Mouse (Mus musculus) left cerebral cortex, adult 2 months (tissue): ENCODE results near the gene Tph1. TPM values are rescaled to one million over a fixed set of nuclear protein-coding genes. Genes with fewer than 3 reads are reported as not detected.
"Not testable (repeated sequence)": the region's sequence is repeated elsewhere in the genome, so short reads cannot be mapped to it uniquely, and the experiment has no call there.

Experiments used
- DNase-seq, 2 experiments: peaks; one replicate each; pipeline ENCODE4 v3.0.0; 2021 to 2022; ENCODE audit warnings: low spot score in 2 of 2, mixed read lengths in 1 of 2; ENCODE audit errors: extremely low spot score in 1 of 2
- H3K27ac ChIP-seq: fragments of 200-600 bp; 2 replicates; pipeline ENCODE4 v1.8.1; 2022
- H3K4me3 ChIP-seq: fragments of 200-600 bp; 2 replicates; pipeline ENCODE4 v1.8.1; 2022
- CTCF ChIP-seq: fragments of 200-600 bp; IDR thresholded peaks from 2 replicates; pipeline ENCODE4 v1.8.1; 2022; ENCODE audit warnings: antibody characterized with exemption, mild to moderate bottlenecking, moderate library complexity
- intact Hi-C: fragments of 180-260 bp; cut with DNase I; formaldehyde crosslinking; loops from one replicate; pipeline ENCODE4 v1.15.1; 2025
- total RNA-seq, 2 experiments: library from RNA; stranded (reverse); gene quantifications; 2 replicates each; pipeline ENCODE4 v1.2.3; 2021

Tph1 gene
- total RNA-seq, 2 experiments from 2014 or later, result not detected

- intact Hi-C loops, result no loop called here
- no peak for TF ChIP-seq CTCF
- Histone ChIP-seq H3K27ac (no peak overlapping the region), H3K4me3 (no peak overlapping the region)
- no peak for DNase-seq
Observed at GRCm38 (mm10) chr7:46680732-46681131, 8.4 kb upstream of the Tph1 start.

GRCm38 (mm10) chr7:46679044-46679443 lies 6.7 kb upstream of the Tph1 start:
- intact Hi-C loops, DNase-seq, H3K4me3 ChIP-seq, H3K27ac ChIP-seq: not testable (repeated sequence)

GRCm38 (mm10) chr7:46678417-46678816 lies 6.1 kb upstream of the Tph1 start:
- H3K4me3 ChIP-seq, result no peak overlapping the region
- no peak overlapping the region for H3K27ac ChIP-seq
- intact Hi-C loops, result no loop called here
- no peak for TF ChIP-seq CTCF
- no peak for DNase-seq

GRCm38 (mm10) chr7:46676808-46677360 lies 4.5 kb upstream of the Tph1 start:
- Histone ChIP-seq H3K27ac (no peak overlapping the region), H3K4me3 (no peak overlapping the region)
- intact Hi-C loops, result no loop called here
- no peak for TF ChIP-seq CTCF
- no peak for DNase-seq

GRCm38 (mm10) chr7:46675886-46676285 lies 3.5 kb upstream of the Tph1 start:
- intact Hi-C loops, result no loop called here
- no peak for DNase-seq
- no peak overlapping the region for H3K4me3 ChIP-seq
- H3K27ac ChIP-seq, result no peak overlapping the region
- TF ChIP-seq CTCF, result no peak

GRCm38 (mm10) chr7:46675061-46675460 lies 2.7 kb upstream of the Tph1 start:
- DNase-seq, result no peak
- intact Hi-C loops, result no loop called here
- Histone ChIP-seq H3K27ac (no peak overlapping the region), H3K4me3 (no peak overlapping the region)
- TF ChIP-seq CTCF, result no peak

- Histone ChIP-seq H3K4me3 (no peak overlapping the region), H3K27ac (no peak overlapping the region)
- intact Hi-C loops, result no loop called here
- no peak for DNase-seq
- TF ChIP-seq CTCF, result no peak
Observed at GRCm38 (mm10) chr7:46667256-46667655, 5.1 kb downstream of the Tph1 start.

GRCm38 (mm10) chr7:46665236-46665635 lies 7.1 kb downstream of the Tph1 start:
- H3K4me3 ChIP-seq, result no peak overlapping the region
- TF ChIP-seq CTCF, result peak; percentile 63
- intact Hi-C loops, result no loop called here
- no peak for DNase-seq
- no peak overlapping the region for H3K27ac ChIP-seq

GRCm38 (mm10) chr7:46661591-46662090 lies 10.7 kb downstream of the Tph1 start:
- TF ChIP-seq CTCF, result no peak
- no peak for DNase-seq
- intact Hi-C loops, result no loop called here
- Histone ChIP-seq H3K27ac (no peak overlapping the region), H3K4me3 (no peak overlapping the region)

- DNase-seq, result no peak
- TF ChIP-seq CTCF, result no peak
- Histone ChIP-seq H3K27ac (no peak overlapping the region), H3K4me3 (no peak overlapping the region)
- intact Hi-C loops, result no loop called here
Observed at GRCm38 (mm10) chr7:46652279-46652678, 20.1 kb downstream of the Tph1 start.

GRCm38 (mm10) chr7:46650231-46650630 lies 22.1 kb downstream of the Tph1 start:
- H3K27ac ChIP-seq, DNase-seq, H3K4me3 ChIP-seq, intact Hi-C loops: not testable (repeated sequence)

GRCm38 (mm10) chr7:46648431-46649140 lies 23.8 kb downstream of the Tph1 start:
- intact Hi-C loops, result loop anchor here (5.0 kb wide), 1 partner anchor 124 kb away; no protein-coding TSS in a partner anchor
- DNase-seq, result no peak
- Histone ChIP-seq H3K27ac (peak overlapping the region; percentile 54; the same call in 1 of the 2 replicates), H3K4me3 (no peak overlapping the region)
- no peak for TF ChIP-seq CTCF

- TF ChIP-seq CTCF, result peak; percentile 39
- Histone ChIP-seq H3K27ac (no peak overlapping the region), H3K4me3 (no peak overlapping the region)
- peak in 1 of 2 experiments; percentile 47 for DNase-seq
- intact Hi-C loops, result no loop called here
Observed at GRCm38 (mm10) chr7:46643172-46643571, 29.2 kb downstream of the Tph1 start.
